Mouse (Mus musculus) testis, adult 2 months (tissue): ENCODE results near the gene Otud4.

Experiments used
- CTCF ChIP-seq: fragments of 200-500 bp; IDR thresholded peaks from 2 replicates; pipeline ENCODE4 v1.5.1; 2012; ENCODE audit warnings: low read depth, mild to moderate bottlenecking, inconsistent platforms, low read length, moderate library complexity; ENCODE audit not compliant: control insufficient read depth, insufficient read depth, insufficient replicate concordance
- POLR2A ChIP-seq: fragments of 200-500 bp; IDR thresholded peaks from 2 replicates; pipeline ENCODE4 v1.6.1; 2012; ENCODE audit warnings: low read depth, mild to moderate bottlenecking, inconsistent platforms, low read length, moderate library complexity; ENCODE audit not compliant: control insufficient read depth

- TF ChIP-seq CTCF (no peak), POLR2A (no peak)
Measured at GRCm38 (mm10) chr8:79608701-79609100, 30.7 kb upstream of the Otud4 start.
